Mouse (Mus musculus): ENCODE data around the gene Zbtb43. TPM values are rescaled to one million over a fixed set of nuclear protein-coding genes. Genes with fewer than 3 reads are reported as not detected.

Gene Zbtb43
- 32.2 TPM for total RNA-seq (2023)

DNA sequence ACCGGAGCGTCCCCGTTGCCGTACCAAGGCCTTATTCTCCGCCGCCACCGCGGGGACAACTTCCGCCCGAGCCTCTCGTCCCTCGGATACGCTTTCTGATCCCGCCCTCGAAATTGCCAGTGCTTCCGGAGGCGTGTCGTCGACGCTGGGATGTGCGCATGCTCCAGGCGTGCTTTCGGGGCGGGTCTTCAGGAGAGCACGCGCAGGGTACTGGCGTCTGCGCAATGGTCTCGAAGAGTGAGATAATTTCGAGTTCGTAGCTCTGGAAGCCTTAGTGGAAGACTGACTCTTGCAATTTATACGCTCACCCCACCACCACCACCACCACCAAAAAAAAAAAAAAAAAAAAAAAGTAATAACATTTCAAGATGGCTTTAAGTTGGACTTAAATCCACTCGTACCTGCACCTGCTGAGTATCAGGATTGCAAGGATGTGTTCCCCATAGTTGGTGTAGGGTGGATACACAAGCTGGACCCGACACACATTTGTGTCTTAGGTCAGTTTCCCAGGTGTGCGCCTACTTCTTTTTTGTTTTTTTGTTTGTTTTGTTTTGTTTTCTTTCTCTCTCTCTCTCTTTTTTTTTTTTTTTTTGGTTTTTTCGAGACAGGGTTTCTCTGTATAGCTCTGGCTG, at the start of gene Zbtb43:
Zbtb43 (minus strand) TSS at position 94 of the 632 bp plus-strand sequence.

DNA sequence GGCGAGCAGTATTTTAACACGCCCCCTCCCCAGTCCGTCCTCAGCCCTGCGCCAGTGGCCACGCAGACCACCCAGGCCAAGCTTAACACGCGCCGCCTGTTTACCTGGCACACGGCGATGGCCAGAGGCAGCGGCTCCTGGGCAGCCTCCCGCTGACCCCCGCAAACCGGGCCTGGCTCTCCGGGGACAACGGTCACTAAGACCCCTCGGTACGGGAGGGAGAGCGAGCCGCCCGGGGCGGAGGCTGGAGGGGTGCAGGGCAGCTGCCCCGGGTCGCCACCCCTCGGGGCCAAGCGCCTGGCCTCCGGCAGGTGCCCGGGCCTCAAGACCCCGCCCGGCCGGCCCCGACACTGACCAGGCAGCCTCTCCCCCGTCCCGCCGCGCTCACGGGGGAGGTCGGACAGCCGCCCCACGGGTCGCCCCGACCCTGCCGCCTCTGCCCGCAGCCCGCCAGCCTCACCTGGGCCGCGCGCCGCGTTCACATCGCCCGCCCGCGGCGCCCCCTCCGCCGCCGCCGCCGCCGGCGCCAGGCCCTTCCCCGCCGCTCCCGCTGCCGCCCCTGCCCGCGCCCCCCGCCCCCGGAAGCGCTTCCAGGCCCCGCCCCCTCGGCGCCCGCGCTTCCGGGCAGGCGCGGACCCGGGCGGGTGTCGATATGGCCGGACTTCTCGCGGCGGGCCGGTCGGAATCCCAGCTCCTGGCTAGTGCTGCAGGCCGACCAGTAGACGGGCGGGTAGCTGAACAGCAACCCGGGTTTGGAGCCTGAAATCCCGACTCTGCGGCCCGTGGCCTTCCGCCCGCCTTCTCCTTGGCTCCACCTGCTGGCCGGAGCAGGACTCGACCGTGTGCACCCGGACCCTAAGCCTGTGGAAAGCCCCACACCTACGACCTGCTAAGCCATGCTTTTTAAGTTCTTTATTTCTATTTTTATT, 37.3 kb downstream of the Zbtb43 start, which contains the start of gene Zbtb34:
Zbtb34 (minus strand) TSS at position 554 of the 929 bp plus-strand sequence.

Other genes with a start within 250 kb of the Zbtb43 start
- gene Ralgps1, start 97.1 kb downstream of the Zbtb43 start, total RNA-seq (2023), result 12.6 TPM
- gene Zbtb34, start 37.2 kb downstream of the Zbtb43 start, total RNA-seq (2023), result 6.5 TPM
- gene Lmx1b, start 172.0 kb upstream of the Zbtb43 start, total RNA-seq (2023), result not detected